Mouse (Mus musculus) lung, adult 2 months (tissue): Measurements from ENCODE around the gene Sdk1.

Experiments used
- CTCF ChIP-seq: fragments of 200-500 bp; IDR thresholded peaks from 2 replicates; pipeline ENCODE4 v1.5.1; 2011; ENCODE audit warnings: mild to moderate bottlenecking, low read length, control low read depth; ENCODE audit not compliant: insufficient read depth
- POLR2A ChIP-seq: fragments of 200-500 bp; IDR thresholded peaks from 2 replicates; pipeline ENCODE4 v1.6.1; 2011; ENCODE audit warnings: low read depth, mild to moderate bottlenecking, control low read depth, low read length, borderline replicate concordance; ENCODE audit errors: extremely low read depth

DNA sequence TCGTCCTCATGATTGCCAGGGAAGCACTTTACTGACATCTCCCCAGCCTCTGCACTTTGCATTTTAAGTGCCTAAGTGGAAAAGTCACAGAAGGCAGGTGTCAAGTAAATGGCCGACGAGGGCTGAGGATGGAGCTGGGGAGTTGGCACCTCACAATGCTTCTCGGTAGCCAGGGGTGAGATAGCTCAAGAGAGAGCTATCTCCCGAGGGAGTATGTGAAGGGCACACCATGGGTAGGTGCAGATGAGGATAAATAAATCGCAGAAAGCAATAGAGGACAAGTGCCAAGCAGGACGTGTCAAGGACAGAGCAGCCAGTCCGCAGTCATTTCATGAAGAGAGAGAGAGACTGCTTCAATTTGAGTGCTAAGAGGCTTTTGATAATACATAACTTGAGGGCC lies 655.1 kb downstream of the Sdk1 start:
- no peak for TF ChIP-seq CTCF
- no peak for TF ChIP-seq POLR2A
